7 mouse cellular contexts compared by ENCODE assay signal in the genomic region with DNA sequence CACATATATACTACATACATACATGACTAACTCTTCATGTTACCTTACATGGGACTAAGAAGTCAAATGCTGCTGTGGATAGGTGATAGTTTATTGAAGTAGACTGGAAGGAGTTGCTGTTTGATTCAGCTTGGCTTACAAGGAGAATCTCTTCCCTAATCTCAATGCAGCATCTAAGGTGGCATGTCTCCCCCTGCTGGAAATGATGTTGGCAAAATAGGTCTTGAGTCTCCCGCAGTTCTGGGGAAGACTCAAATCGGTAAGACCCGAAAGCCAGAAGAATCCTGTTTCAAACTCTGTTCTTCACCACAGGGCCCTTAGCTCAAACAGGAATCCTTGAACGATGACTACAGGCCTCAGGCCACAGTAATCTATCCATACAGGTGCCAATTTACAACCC. TPM values are rescaled to one million over a fixed set of nuclear protein-coding genes. Genes with fewer than 3 reads are reported as not detected.
DNase-seq lines count a peak whose midpoint lies in the region; ATAC-seq lines count a peak whose summit lies in the region.

No protein-coding gene starts in this region.

- no peaks in the 10 kb centered on the region for H3K36me3 ChIP-seq in midbrain, embryonic 11.5 days (ENCODE audit: control insufficient read depth, insufficient read depth, low read length)

- 6% methylated on average over 4 of the region's 4 CpGs for WGBS in midbrain, embryonic 11.5 days

- no peaks in the 10 kb centered on the region for H3K9me3 ChIP-seq in midbrain, embryonic 11.5 days (ENCODE audit: control insufficient read depth, low read length)

- no peak overlapping the region for H3K4me2 ChIP-seq in midbrain, embryonic 11.5 days

- intact Hi-C loops in heart, postnatal 14 days (cut with DNase I), result no loop called here

- no peak overlapping the region for H3K27ac ChIP-seq in midbrain, embryonic 11.5 days (ENCODE audit: low read depth, low read length)

- ATAC-seq in midbrain, embryonic 11.5 days (ENCODE audit: low FRiP score), result no peak

- H3K9ac ChIP-seq in midbrain, embryonic 11.5 days (ENCODE audit: low read length), result no peak overlapping the region

- DNase-seq in ES-CJ7 (ENCODE audit: low read depth, low spot score), result peak; percentile 95
- peak; percentile 75 for DNase-seq in adrenal gland, adult 2 months
- DNase-seq in embryo, embryonic 11.5 days (ENCODE audit: low read depth, low spot score), result peak; percentile 67
- DNase-seq in heart, postnatal 14 days, result peak; percentile 61 to 67
- DNase-seq in left cerebral cortex, adult 11 months (ENCODE audit: low spot score), result peak; percentile 83
- peak; percentile 95 for DNase-seq in midbrain, embryonic 11.5 days (ENCODE audit: low spot score, missing footprints)
- DNase-seq in spleen, postnatal 10 days (ENCODE audit: low spot score in 2 of 2), result peak; percentile 30 to 65

- H3K4me3 ChIP-seq in midbrain, embryonic 11.5 days (ENCODE audit: low read depth, low read length), result no peak overlapping the region

- peaks cover 38% of the 10 kb centered on the region for H3K4me1 ChIP-seq in midbrain, embryonic 11.5 days (ENCODE audit: control insufficient read depth, insufficient read depth, low read length)

- H3K27me3 ChIP-seq in midbrain, embryonic 11.5 days (ENCODE audit: control insufficient read depth, insufficient read depth, low read length), result no peaks in the 10 kb centered on the region

RNA-seq across cellular contexts. Expression of a gene that starts 1.7 kb away (rescaled TPM):
- 10 to 100 TPM; 17.9 to 29.3 TPM for total RNA-seq in adrenal gland, adult 2 months (2021)
- 38.5 and 39.8 TPM in 2 replicates for polyA plus RNA-seq in adrenal gland, adult 2 months (2012; rRNA removed)
- total RNA-seq in heart, postnatal 14 days (2021), result 10 to 100 TPM; 44.2 to 45.6 TPM
- 37.9 and 38.4 TPM in 2 replicates for polyA plus RNA-seq in midbrain, embryonic 11.5 days (2014; fragmentation: Nextera tagmentation; extraction: Ambion mirVana)

RNA-seq across cellular contexts. Expression of a gene that starts 45.1 kb away (rescaled TPM):
- 1 to 10 TPM; 1.2 to 1.4 TPM for total RNA-seq in adrenal gland, adult 2 months (2021)
- polyA plus RNA-seq in adrenal gland, adult 2 months (2012; rRNA removed), result 3.1 and 5.2 TPM in 2 replicates
- total RNA-seq in heart, postnatal 14 days (2021), result not detected
- polyA plus RNA-seq in midbrain, embryonic 11.5 days (2014; fragmentation: Nextera tagmentation; extraction: Ambion mirVana), result 0.41 and 0.51 TPM in 2 replicates
